Mouse (Mus musculus) hindbrain, postnatal 0 days (tissue): ENCODE data around the gene Gm30191. TPM values are rescaled to one million over a fixed set of nuclear protein-coding genes. Genes with fewer than 3 reads are reported as not detected.

Source experiments
- ATAC-seq: fragments of 200-750 bp; cut with Nextera tagmentation; 2 replicates; pipeline ENCODE4 v1.8.0; 2017; ENCODE audit warnings: mild to moderate bottlenecking, moderate TSS enrichment, moderate library complexity
- DNase-seq: peaks from one replicate; pipeline ENCODE4 v3.0.0-alpha.2; 2015; ENCODE audit warnings: low spot score
- H3K27ac ChIP-seq: fragments of 300-500 bp; sonication (generic); 2 replicates; pipeline ENCODE4 v1.5.1; 2014; ENCODE audit warnings: mild to moderate bottlenecking
- H3K27me3 ChIP-seq: fragments of 300-500 bp; sonication (generic); 2 replicates; pipeline ENCODE4 v1.6.1; 2014; ENCODE audit warnings: low read length, mixed read lengths; ENCODE audit not compliant: insufficient read depth
- H3K36me3 ChIP-seq: fragments of 300-500 bp; sonication (generic); 2 replicates; pipeline ENCODE4 v1.6.1; 2014; ENCODE audit warnings: low read length, mixed read lengths; ENCODE audit not compliant: insufficient read depth
- H3K4me1 ChIP-seq: fragments of 300-500 bp; sonication (generic); 2 replicates; pipeline ENCODE4 v1.6.1; 2014; ENCODE audit warnings: antibody characterized with exemption, low read length, mixed read lengths; ENCODE audit not compliant: insufficient read depth
- H3K4me2 ChIP-seq: fragments of 300-500 bp; sonication (generic); 2 replicates; pipeline ENCODE4 v1.6.1; 2014; ENCODE audit warnings: low read depth, mild to moderate bottlenecking, low read length, moderate library complexity, mixed read lengths
- H3K4me3 ChIP-seq: fragments of 300-500 bp; sonication (generic); 2 replicates; pipeline ENCODE4 v1.5.1; 2014; ENCODE audit warnings: low read length
- H3K9ac ChIP-seq: fragments of 300-500 bp; sonication (generic); replicated peaks from 2 replicates; pipeline ENCODE4 v1.6.1; 2014; ENCODE audit warnings: mild to moderate bottlenecking, low read length, moderate library complexity, mixed read lengths
- H3K9me3 ChIP-seq: fragments of 300-500 bp; sonication (generic); 2 replicates; pipeline ENCODE4 v1.6.1; 2016; ENCODE audit warnings: low read length, mixed read lengths
- CTCF ChIP-seq: IDR thresholded peaks from 2 replicates; pipeline ENCODE4 v1.5.1; 2016; ENCODE audit warnings: antibody characterized with exemption, control low read depth, low read depth
- WGBS: fragments of 180-500 bp; shearing (Covaris S2); extraction: QIAGEN DNeasy Blood & Tissue Kit; methylation state at CpG from one replicate; pipeline ENCODE4 v1.1.7; 2014; 5-methylcytosine and 5-hydroxymethylcytosine counted together
- polyA plus RNA-seq: library from polyadenylated mRNA; unstranded; fragments of >200 nt; fragmentation: Nextera tagmentation; extraction: Ambion mirVana; gene quantifications from 2 replicates; pipeline ENCODE4 v1.2.1, GENCODE M21; 2015
- total RNA-seq: library from RNA; depleted of rRNA; stranded (reverse); fragments of >200 nt; gene quantifications from 2 replicates; pipeline ENCODE4 v1.2.3, GENCODE M21; 2014

Gm30191 gene
- total and polyA plus RNA-seq, 2 experiments from 2014 or later = 0.79 TPM; not detected in 1

DNA sequence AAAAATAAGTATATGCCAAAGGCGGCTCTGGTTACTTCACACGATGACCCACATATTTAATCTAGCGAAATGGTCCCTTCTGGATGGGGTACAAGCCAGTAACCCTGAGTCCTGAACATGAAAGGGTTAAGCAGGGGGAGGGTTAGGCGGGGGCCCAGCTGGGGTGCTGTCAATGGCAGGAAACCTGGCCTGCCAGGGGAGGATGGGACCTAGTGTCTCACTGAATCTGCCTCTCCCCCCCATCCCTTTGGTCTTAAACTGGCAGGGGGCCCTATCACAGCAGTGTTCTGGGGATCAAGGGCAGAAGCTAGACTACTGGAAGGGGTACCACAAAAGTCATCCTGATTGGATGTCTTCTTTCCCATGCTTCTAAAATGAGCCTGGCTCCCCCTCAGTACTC is 9.1 kb downstream of the Gm30191 start:
- no peak for DNase-seq
- 20% methylated on average over 4 of the region's 4 CpGs for WGBS
- Histone ChIP-seq H3K4me2 (no peak overlapping the region), H3K27ac (no peak overlapping the region), H3K4me1 (peaks cover 3% of the 10 kb centered on the region; the same call in 1 of the 2 replicates), H3K9ac (no peak overlapping the region), H3K36me3 (no peaks in the 10 kb centered on the region), H3K4me3 (no peak overlapping the region), H3K9me3 (no peaks in the 10 kb centered on the region), H3K27me3 (peaks cover 15% of the 10 kb centered on the region)
- no peak for ATAC-seq
- no peak for TF ChIP-seq CTCF

DNA sequence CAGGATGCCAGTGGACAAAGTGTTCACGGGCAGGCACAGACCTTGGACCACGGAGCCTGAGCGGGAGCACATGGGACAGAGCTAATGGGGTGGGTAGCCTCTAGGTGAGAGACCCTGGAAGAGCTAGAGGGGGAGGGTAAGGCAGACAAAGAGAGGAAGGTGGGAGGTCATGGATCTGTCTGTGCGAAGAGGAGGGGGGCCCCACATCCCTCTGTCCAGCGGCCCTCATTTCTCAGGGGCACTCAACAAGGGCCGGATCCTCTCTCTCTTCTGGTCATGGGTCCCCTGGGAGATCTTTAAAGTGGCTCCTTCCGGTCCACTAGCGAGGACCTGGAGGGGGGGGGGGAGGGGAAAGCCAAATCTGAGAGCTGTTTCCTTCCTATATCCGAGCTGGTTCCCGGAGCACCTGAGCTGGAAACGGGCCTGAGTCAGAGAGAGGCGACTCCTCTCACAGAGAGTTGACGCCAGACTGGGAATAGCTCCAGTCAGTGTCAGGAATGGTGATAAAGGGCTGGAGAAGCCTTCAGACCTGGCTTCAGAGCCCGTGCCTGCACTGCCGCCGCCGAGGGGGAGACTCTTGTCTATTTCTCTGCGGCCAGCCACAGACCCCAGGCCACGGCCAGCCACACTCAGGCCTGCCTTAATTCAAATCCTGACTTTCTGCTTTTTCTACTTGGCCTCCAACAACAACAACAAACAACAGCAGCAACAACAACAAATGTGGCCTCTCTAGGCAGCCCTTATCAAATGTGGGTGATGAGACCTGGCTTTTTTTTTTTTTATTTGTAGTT is 9.9 kb downstream of the Gm30191 start:
- no peaks in the 10 kb centered on the region for H3K9me3 ChIP-seq
- no peak for TF ChIP-seq CTCF
- no peak overlapping the region for H3K27ac ChIP-seq
- ATAC-seq (no peak), DNase-seq (no peak)
- H3K36me3 ChIP-seq = no peaks in the 10 kb centered on the region
- H3K9ac ChIP-seq = no peak overlapping the region
- no peak overlapping the region for H3K4me3 ChIP-seq
- no peak overlapping the region for H3K4me2 ChIP-seq
- H3K27me3 ChIP-seq = peaks cover 15% of the 10 kb centered on the region
- 16% methylated on average over 19 of the region's 19 CpGs for WGBS
- H3K4me1 ChIP-seq = no peaks in the 10 kb centered on the region

DNA sequence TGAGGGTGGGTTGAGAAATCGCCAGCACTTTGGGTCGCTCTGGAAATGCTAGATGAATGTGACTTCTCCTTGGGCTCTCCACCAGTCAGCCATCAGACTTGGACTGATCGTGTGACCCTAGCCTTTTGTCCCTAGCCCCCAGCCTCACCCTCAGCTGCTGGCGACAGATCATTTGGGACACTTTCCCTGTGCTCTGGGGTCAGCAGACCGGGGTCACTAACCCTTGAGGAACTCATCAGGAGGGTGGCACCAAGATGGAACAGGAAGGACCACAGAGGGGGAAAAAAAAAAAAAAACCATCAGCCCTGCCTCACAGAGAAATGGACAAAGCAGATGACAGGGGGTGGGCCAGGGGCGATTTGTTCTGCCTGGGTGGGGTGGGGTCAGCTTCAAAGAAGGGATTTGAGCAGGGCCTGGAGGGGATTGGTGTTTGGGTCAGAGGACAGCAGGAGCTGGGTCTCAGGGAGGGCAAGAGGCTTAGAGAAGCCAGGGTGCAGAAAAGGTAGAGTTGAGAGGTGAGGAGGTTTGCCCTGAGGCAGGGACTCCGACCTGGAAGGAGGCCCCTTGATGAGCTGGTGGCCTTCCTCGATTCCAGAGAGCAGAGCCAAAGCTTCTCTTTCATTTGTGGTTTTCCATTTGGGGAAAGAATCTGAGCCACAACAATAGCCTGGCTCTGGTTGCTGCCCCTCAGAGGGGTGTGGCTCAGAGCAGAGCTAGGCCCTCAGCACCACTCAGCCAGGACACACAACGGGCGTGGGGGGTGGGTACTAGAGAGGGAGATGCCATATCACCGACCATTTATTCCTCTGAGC is 10.7 kb downstream of the Gm30191 start:
- ATAC-seq = no peak
- WGBS = 16% methylated on average over 11 of the region's 11 CpGs

DNA sequence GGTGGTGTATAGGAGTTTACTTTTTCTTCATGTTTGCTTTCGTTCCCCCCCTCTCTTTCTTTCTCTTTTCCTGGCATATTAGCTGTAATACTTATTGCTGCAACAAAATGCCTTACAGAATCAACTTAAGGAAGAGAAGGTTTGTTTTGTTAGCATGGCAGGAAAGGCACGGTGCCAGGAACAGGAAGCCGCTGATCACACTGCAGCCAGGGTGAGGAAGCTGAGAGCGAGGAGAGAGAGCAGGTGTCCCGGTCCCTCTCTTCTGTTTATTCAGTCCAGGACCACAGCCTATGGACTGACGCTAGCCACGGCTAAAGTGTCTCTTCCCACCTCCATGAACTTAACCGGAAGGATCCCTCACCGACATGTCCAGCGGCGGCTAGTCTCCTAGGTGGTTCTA is 11.6 kb downstream of the Gm30191 start:
- Histone ChIP-seq H3K4me1 (no peaks in the 10 kb centered on the region), H3K4me3 (no peak overlapping the region), H3K9ac (no peak overlapping the region), H3K27ac (no peak overlapping the region), H3K36me3 (no peaks in the 10 kb centered on the region), H3K4me2 (no peak overlapping the region), H3K9me3 (no peaks in the 10 kb centered on the region), H3K27me3 (peaks cover 5% of the 10 kb centered on the region; the same call in 1 of the 2 replicates)
- DNase-seq (no peak), ATAC-seq (no peak)
- no peak for TF ChIP-seq CTCF
- WGBS = 61% methylated on average over 11 of the region's 11 CpGs

More for the DNA sequence above, 10.7 kb downstream of the Gm30191 start:
- H3K27me3 ChIP-seq = peaks cover 8% of the 10 kb centered on the region
- no peaks in the 10 kb centered on the region for H3K4me1 ChIP-seq
- no peak overlapping the region for H3K4me3 ChIP-seq
- H3K27ac ChIP-seq = no peak overlapping the region
- H3K9me3 ChIP-seq = no peaks in the 10 kb centered on the region
- no peaks in the 10 kb centered on the region for H3K36me3 ChIP-seq
- no peak for TF ChIP-seq CTCF
- no peak for DNase-seq
- no peak overlapping the region for H3K9ac ChIP-seq
- H3K4me2 ChIP-seq = no peak overlapping the region

- no peak overlapping the region for H3K9ac ChIP-seq
- 43% methylated on average over 6 of the region's 6 CpGs for whole genome bisulfite sequencing
- no peaks in the 10 kb centered on the region for H3K9me3 ChIP-seq
- H3K4me1 ChIP-seq = no peaks in the 10 kb centered on the region
- TF ChIP-seq CTCF = peak; percentile 71
- ATAC-seq (no peak), DNase-seq (peak; percentile 48)
- H3K4me3 ChIP-seq = no peak overlapping the region
- H3K36me3 ChIP-seq = no peaks in the 10 kb centered on the region
- no peaks in the 10 kb centered on the region for H3K27me3 ChIP-seq
- H3K4me2 ChIP-seq = no peak overlapping the region
- no peak overlapping the region for H3K27ac ChIP-seq
Observed at GRCm38 (mm10) chr4:134263191-134263590, 16.5 kb downstream of the Gm30191 start.

GRCm38 (mm10) chr4:134265860-134266585 is 19.3 kb downstream of the Gm30191 start:
- WGBS = 66% methylated on average over 9 of the region's 9 CpGs
- Histone ChIP-seq H3K4me2 (no peak overlapping the region), H3K36me3 (no peaks in the 10 kb centered on the region), H3K27me3 (no peaks in the 10 kb centered on the region), H3K9me3 (no peaks in the 10 kb centered on the region), H3K4me1 (no peaks in the 10 kb centered on the region), H3K4me3 (no peak overlapping the region), H3K9ac (no peak overlapping the region), H3K27ac (no peak overlapping the region)
- ATAC-seq = no peak
- no peak for TF ChIP-seq CTCF
- DNase-seq = no peak
